Comparison of ENCODE assay signal across 9 mouse cellular contexts in genomic region chr17:57219167-57219883, GRCm38 (mm10). TPM values are rescaled to one million over a fixed set of nuclear protein-coding genes. Genes with fewer than 3 reads are reported as not detected.
DNase-seq lines count a peak whose midpoint lies in the region; ATAC-seq lines count a peak whose summit lies in the region.
"Had no signal": no experiment of that assay in that cellular context is flagged by ENCODE, and none has a peak within 500 bp of the region (broad histone marks: within the 10 kb centered on the region; RNA-seq: fewer than 3 reads in every experiment).

No protein-coding gene starts in this region.

- intact Hi-C loops in left cerebral cortex, postnatal 10 days (cut with DNase I) = loop anchor here (2.0 kb wide), 1 partner anchor 115 kb away; no protein-coding TSS in a partner anchor

- no peak overlapping the region for H3K27ac ChIP-seq in kidney, embryonic 15.5 days
- no peak overlapping the region for H3K27ac ChIP-seq in forebrain, embryonic 11.5 days (ENCODE audit: low read depth, low read length)
- H3K27ac ChIP-seq: embryonic facial prominence, embryonic 12.5 days had no signal

- peak; percentile 50 for DNase-seq in kidney, adult 11 months
- peak; percentile 76 for DNase-seq in adrenal gland, postnatal 25 days
- DNase-seq in forebrain, embryonic 11.5 days (ENCODE audit: low spot score) = peak; percentile 82
- peak; percentile 84 for DNase-seq in heart, postnatal 4 days
- peak; percentile 30 to 83 for DNase-seq in left cerebral cortex, postnatal 10 days (ENCODE audit: extremely low spot score in 1 of 2, low spot score in 2 of 2)
- DNase-seq in naive thymus-derived CD4-positive, alpha-beta T cell, adult 2 months (ENCODE audit: low read depth) = peak; percentile 85
- peak; percentile 58 to 63 for DNase-seq in thymus, adult 18-20 months

- H3K4me2 ChIP-seq in kidney, embryonic 15.5 days = no peak overlapping the region
- H3K4me2 ChIP-seq in forebrain, embryonic 11.5 days (ENCODE audit: low read depth, low read length, severe bottlenecking) = no peak overlapping the region
- H3K4me2 ChIP-seq: embryonic facial prominence, embryonic 12.5 days had no signal

- H3K36me3 ChIP-seq in kidney, embryonic 15.5 days = no peaks in the 10 kb centered on the region
- H3K36me3 ChIP-seq in forebrain, embryonic 11.5 days (ENCODE audit: control insufficient read depth, insufficient read depth, low read length) = no peaks in the 10 kb centered on the region
- H3K36me3 ChIP-seq: embryonic facial prominence, embryonic 12.5 days had no signal

- no peak overlapping the region for H3K9ac ChIP-seq in kidney, embryonic 15.5 days
- H3K9ac ChIP-seq in forebrain, embryonic 11.5 days (ENCODE audit: low read length) = no peak overlapping the region
- H3K9ac ChIP-seq: embryonic facial prominence, embryonic 12.5 days had no signal

- no peaks in the 10 kb centered on the region for H3K9me3 ChIP-seq in kidney, embryonic 15.5 days (replicated peaks)
- H3K9me3 ChIP-seq in forebrain, embryonic 11.5 days (ENCODE audit: control insufficient read depth, low read length) = no peaks in the 10 kb centered on the region
- H3K9me3 ChIP-seq: embryonic facial prominence, embryonic 12.5 days had no signal

- ATAC-seq in kidney, embryonic 15.5 days (replicated peaks; ENCODE audit: low FRiP score) = no peak; the same call in 1 of the 2 replicates
- ATAC-seq in forebrain, embryonic 11.5 days (replicated peaks; ENCODE audit: low FRiP score) = no peak; the same call in 1 of the 2 replicates

- peaks cover 2% of the 10 kb centered on the region; the same call in 1 of the 2 replicates for H3K4me1 ChIP-seq in kidney, embryonic 15.5 days
- no peaks in the 10 kb centered on the region for H3K4me1 ChIP-seq in forebrain, embryonic 11.5 days (replicated peaks; ENCODE audit: control insufficient read depth, insufficient read depth, low read length)
- H3K4me1 ChIP-seq: embryonic facial prominence, embryonic 12.5 days had no signal

- H3K27me3 ChIP-seq in kidney, embryonic 15.5 days = peaks cover 8% of the 10 kb centered on the region; the same call in 1 of the 2 replicates
- no peaks in the 10 kb centered on the region for H3K27me3 ChIP-seq in forebrain, embryonic 11.5 days (ENCODE audit: control insufficient read depth, insufficient read depth, low read length)

- H3K4me3 ChIP-seq in kidney, embryonic 15.5 days (replicated peaks) = no peak overlapping the region
- no peak overlapping the region for H3K4me3 ChIP-seq in forebrain, embryonic 11.5 days (ENCODE audit: low read depth, low read length)
- H3K4me3 ChIP-seq: embryonic facial prominence, embryonic 12.5 days had no signal

- WGBS in kidney, embryonic 15.5 days = 21% methylated on average over 11 of the region's 11 CpGs
- 18% methylated on average over 11 of the region's 11 CpGs for WGBS in forebrain, embryonic 11.5 days

RNA-seq across cellular contexts. Expression of gene C3, which starts 8.6 kb away (rescaled TPM):
- polyA plus RNA-seq in kidney, embryonic 15.5 days (2015; fragmentation: Nextera tagmentation; extraction: Ambion mirVana) = 2.3 and 5.4 TPM in 2 replicates
- total RNA-seq in adrenal gland, postnatal 25 days (2021) = 280 and 456 TPM in 2 replicates
- polyA plus RNA-seq in forebrain, embryonic 11.5 days (2014; fragmentation: Nextera tagmentation; extraction: Ambion mirVana) = not detected in 2 replicates
- 10 to 100 TPM; 60.1 to 79.6 TPM for total RNA-seq in heart, postnatal 4 days (2021)
- total RNA-seq in left cerebral cortex, postnatal 10 days (2021) = under 1 TPM; 0.62 to 0.67 TPM

RNA-seq across cellular contexts. Expression of gene Tnfsf14, which starts 25.3 kb away (rescaled TPM):
- polyA plus RNA-seq in kidney, embryonic 15.5 days (2015; fragmentation: Nextera tagmentation; extraction: Ambion mirVana) = 0.08 TPM in 1 of 2 replicates, not detected in the other
- not detected in 2 replicates for total RNA-seq in adrenal gland, postnatal 25 days (2021)
- polyA plus RNA-seq in forebrain, embryonic 11.5 days (2014; fragmentation: Nextera tagmentation; extraction: Ambion mirVana) = 0.13 and 0.19 TPM in 2 replicates
- not detected for total RNA-seq in heart, postnatal 4 days (2021)
- total RNA-seq in left cerebral cortex, postnatal 10 days (2021) = not detected

RNA-seq across cellular contexts. Expression of gene Gpr108, which starts 28.9 kb away (rescaled TPM):
- 35.6 and 39.5 TPM in 2 replicates for polyA plus RNA-seq in kidney, embryonic 15.5 days (2015; fragmentation: Nextera tagmentation; extraction: Ambion mirVana)
- 81.0 and 96.4 TPM in 2 replicates for total RNA-seq in adrenal gland, postnatal 25 days (2021)
- 22.3 and 22.8 TPM in 2 replicates for polyA plus RNA-seq in forebrain, embryonic 11.5 days (2014; fragmentation: Nextera tagmentation; extraction: Ambion mirVana)
- 10 to 100 TPM; 19.5 to 20.4 TPM for total RNA-seq in heart, postnatal 4 days (2021)
- total RNA-seq in left cerebral cortex, postnatal 10 days (2021) = 10 to 100 TPM; 14.8 to 15.9 TPM

RNA-seq across cellular contexts. Expression of gene Trip10, which starts 29.9 kb away (rescaled TPM):
- 44.5 and 47.5 TPM in 2 replicates for polyA plus RNA-seq in kidney, embryonic 15.5 days (2015; fragmentation: Nextera tagmentation; extraction: Ambion mirVana)
- 51.9 and 64.8 TPM in 2 replicates for total RNA-seq in adrenal gland, postnatal 25 days (2021)
- 31.1 and 32.5 TPM in 2 replicates for polyA plus RNA-seq in forebrain, embryonic 11.5 days (2014; fragmentation: Nextera tagmentation; extraction: Ambion mirVana)
- total RNA-seq in heart, postnatal 4 days (2021) = 10 to 100 TPM; 45.6 to 46.9 TPM
- total RNA-seq in left cerebral cortex, postnatal 10 days (2021) = 1 to 10 TPM; 4.6 to 6.7 TPM

RNA-seq across cellular contexts. Expression of gene Vav1, which starts 59.6 kb away (rescaled TPM):
- 1.7 and 1.8 TPM in 2 replicates for polyA plus RNA-seq in kidney, embryonic 15.5 days (2015; fragmentation: Nextera tagmentation; extraction: Ambion mirVana)
- 1.1 and 1.7 TPM in 2 replicates for total RNA-seq in adrenal gland, postnatal 25 days (2021)
- polyA plus RNA-seq in forebrain, embryonic 11.5 days (2014; fragmentation: Nextera tagmentation; extraction: Ambion mirVana) = 1.4 TPM in 2 replicates
- total RNA-seq in heart, postnatal 4 days (2021) = 1 to 10 TPM; 1.0 to 1.4 TPM
- 1 to 10 TPM; 3.6 to 4.3 TPM for total RNA-seq in left cerebral cortex, postnatal 10 days (2021)

Comparison
In these comparisons a context has a peak if more than half of its experiments do, and no peak if none do; other contexts are left out.
1. RNA of gene C3, which starts 8.6 kb away (total RNA-seq): 280 to 456 TPM in adrenal gland, postnatal 25 days and 60.1 to 79.6 TPM in heart, postnatal 4 days; 0.62 to 0.67 TPM in left cerebral cortex, postnatal 10 days; every median in the first group is over 10 times any median in the second.
2. Peak in every context shown above with its lines, with median percentiles within 50 percentile points of each other: DNase-seq.